Mouse (Mus musculus) regulatory T cell (primary cell): ENCODE results near the gene Prdm2.

Experiments
- in situ Hi-C: fragments of 300-600 bp; cut with MboI, MseI; formaldehyde crosslinking; loops from one replicate; pipeline ENCODE4 v1.15.1; 2025; ENCODE audit warnings: high pct_unique_total_duplicates

Prdm2 gene

DNA sequence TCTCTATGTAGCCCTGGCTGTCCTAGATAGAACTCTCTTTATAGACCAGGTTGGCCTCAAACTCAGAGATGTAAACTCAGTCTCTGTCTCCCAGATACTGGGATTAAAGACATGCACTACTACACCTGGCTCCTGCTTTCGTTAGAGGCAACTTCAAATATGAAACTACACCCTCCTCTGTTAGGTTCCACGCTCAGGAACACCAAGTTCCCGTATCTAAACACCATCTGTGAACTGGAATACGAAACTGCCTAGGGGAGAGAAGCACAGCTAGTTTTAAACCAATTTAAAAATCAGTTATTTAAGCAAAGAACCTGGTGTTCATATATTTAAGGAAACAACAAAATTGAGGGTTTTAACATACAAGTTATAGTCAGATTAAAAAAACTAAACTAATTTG is 56.9 kb downstream of the Prdm2 start:
- in situ Hi-C loops: loop anchor here (10.0 kb wide), 1 partner anchor 59 kb away; the partner anchor contains the start of gene Prdm2

DNA sequence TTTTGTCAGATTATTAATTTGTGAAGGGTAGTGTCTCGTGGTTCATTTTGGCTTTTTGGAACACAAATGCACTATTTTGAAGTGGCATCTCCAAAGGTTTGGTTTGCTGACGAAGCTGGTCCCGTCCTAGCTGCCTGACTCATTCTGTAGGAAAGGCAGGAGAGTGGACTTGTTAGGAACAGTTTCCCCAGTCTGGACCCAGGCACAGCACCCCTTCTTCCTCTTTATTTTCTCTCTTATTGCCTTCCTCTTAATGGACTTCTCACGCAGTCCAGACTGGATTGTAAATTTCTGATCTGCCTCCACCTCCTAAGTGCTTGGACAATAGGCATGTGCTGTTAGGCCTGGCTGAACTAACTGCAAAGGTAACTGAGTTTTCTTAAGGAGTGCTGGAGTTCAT is 57.8 kb downstream of the Prdm2 start:
- in situ Hi-C loops: loop anchor here (10.0 kb wide), 1 partner anchor 60 kb away; the partner anchor contains the start of gene Prdm2

DNA sequence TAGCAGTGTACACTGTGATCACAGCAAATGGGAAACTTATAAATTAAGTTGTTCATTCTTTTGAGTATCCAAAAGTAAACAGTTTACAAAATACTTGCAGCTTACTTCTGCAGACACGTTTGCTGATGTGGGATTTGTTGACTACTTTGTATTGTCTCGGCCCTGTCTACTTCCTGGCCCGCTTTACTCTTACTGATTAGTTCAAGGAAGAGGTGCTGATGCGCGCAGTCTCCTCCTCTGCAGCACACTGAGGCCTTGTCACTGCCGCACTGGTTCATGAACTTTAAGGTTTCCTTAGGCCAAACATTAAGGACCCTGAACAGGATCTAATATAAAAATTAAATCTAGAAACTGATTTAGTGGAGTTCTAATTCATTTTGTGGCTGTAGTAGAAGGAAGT is 58.2 kb downstream of the Prdm2 start:
- in situ Hi-C loops: loop anchor here (10.0 kb wide), 1 partner anchor 60 kb away; the partner anchor contains the start of gene Prdm2

DNA sequence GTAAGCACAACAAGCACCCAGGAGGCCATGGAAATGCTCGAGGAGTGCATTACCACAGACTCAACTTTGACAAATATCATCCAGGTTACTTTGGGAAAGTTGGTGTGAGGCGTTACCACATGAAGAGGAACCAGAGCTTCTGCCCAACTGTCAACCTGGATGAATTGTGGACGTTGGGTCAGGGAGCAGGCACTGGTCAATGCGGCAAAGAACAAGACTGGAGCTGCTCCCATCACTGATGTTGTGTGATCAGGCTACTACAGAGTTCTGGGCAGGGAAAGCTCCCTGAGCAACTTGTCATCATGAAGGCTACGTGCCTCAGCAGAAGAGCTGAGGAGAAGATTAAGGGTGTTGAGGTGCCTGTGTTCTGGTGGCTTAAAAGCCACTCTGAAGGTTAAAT is 60.2 kb downstream of the Prdm2 start:
- in situ Hi-C loops: loop anchor here (10.0 kb wide), 1 partner anchor 62 kb away; the partner anchor contains the start of gene Prdm2

DNA sequence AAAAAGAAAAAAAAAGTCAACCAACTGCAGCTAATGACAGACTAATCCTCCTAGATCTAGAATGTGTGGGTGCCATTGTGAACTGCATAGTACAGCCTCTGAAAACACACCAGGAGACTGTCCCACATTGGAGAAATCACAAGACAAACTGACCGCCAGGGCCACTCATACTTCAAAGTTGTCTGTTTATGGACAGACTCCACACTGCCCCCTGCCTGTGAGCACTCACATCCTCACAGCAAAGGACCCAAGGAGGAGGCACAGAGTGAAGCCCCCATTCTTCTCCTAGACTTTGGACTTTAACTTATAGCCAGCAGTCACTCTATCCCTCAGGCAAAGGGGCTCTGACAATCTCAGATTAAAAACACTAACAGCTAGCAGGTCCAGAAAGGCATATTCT is 61.5 kb downstream of the Prdm2 start:
- in situ Hi-C loops: loop anchor here (10.0 kb wide), 1 partner anchor 64 kb away; the partner anchor contains the start of gene Prdm2

DNA sequence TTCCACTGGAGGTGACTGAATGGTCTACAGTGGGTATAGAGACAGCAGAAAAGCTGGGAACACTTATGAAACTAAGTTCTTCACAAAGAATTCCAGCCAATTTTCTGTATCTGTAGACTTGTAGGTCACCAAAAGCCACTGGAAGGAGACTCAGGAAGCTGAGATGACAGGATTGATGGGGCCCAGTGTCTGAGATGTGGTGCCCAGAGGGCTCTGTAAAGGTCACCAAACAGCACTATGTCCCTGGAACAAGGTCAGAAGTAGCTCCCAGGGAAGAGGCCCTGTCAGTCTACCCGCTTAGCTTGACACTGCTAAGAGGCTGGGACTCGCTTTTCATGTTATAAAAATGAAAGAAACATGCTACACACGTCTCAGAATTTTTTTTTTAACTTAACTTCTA is 65.1 kb downstream of the Prdm2 start:
- in situ Hi-C loops: no loop called here

DNA sequence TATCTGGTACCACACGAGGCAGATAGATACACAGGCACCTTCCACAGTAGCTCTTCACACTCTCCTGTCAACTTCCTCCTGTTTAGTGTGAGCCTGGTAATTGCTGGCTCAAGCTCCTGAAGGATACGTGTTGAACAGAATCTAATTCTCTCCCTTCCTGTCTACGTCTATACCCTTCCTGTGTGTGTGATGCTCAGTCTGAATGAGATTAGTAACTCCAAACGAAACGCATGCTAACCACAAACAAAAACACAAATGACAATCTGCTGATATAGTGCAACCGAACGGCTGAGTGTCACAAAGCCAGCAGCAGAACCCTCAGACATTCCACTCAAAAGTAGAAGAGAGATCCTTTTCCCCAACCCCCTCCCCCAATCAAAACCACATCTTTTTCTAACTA is 69.2 kb downstream of the Prdm2 start:
- in situ Hi-C loops: no loop called here

DNA sequence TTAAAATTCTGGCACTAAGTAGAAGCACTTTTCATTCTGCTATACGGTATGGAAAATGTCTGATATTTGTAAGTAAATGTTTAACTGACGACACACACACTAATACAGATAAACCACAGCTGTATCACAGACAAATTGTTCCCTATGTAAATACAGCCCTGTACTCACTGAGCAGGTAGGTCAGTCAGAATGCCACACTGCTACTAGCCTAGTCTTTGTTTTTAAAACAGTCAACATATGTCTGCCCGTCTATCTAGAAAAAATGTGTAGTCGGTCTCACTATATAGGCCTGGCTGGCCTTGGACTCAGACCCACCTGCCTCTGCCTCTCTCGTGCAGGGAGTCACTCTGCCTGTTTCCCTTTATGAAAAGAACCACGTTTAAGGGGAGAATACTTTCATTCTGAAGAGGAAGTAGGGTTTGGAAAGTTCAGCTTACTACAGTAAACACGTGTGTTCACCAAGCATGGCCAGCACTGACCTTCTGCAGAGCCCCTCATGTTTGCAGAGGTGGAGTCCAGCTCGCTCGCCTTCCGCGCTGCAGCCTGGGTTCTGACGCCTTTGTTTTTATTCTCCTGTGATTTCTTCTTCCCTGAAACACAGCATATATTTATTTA is 71.0 kb downstream of the Prdm2 start:
- in situ Hi-C loops: no loop called here

DNA sequence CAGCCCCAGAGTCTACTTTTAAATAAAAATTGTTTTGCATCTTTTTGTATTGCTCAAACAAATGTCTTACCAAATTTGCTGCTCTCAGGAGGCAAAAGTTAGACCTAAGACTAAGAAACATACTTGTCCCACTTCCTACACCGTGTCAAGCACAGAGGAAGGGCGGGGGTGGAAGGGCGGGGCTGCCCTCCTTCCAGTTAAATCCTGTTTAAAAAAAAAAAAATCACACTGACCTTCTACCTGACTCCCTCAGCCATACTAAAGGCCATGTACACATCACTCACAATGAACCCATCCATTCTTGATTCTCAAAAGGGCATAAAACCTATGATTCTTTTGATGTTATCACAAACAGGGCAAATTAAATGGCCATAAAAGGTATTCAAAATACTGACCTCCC is 71.9 kb downstream of the Prdm2 start:
- in situ Hi-C loops: no loop called here

DNA sequence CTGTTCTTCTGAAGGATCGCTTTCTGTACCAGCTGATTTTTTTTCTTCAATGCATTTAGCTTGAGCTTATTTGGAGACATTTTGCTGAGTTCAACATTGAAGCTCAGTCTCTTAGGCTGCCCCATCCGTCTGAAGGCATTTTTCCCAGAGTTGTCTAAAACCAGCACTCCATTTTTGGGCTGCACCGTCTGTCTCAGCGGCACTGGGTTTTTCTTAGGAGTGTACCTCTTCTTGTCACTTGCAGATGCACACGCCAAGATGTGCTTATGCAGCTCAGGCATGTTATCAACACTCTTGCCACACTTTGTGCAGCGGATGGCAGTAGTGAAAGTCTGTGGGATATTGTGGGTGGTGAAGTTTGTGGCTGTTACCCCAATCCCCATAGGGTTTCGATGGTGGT is 80.4 kb downstream of the Prdm2 start:
- in situ Hi-C loops: loop anchor here (5.0 kb wide), 1 partner anchor 70 kb away; no protein-coding TSS in a partner anchor

DNA sequence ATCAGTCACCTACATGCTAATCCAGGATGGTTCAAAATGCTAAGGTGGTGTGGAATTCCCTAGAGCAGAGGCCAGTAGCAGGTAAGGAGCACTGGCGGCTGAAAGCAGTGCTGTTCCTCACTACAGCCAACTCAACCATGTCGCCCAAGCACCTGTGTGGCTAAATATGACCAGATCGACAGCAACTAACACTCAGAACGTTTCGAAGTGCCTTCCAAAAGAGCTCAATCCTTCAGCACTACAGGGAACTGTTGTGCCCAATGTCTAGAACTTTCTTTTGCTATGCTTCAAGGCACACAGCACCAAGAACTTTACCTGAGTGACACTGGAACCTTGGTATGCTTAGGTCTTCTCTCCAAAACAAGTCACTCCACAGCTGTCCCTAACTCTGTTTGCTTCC is 82.4 kb downstream of the Prdm2 start:
- in situ Hi-C loops: loop anchor here (5.0 kb wide), 1 partner anchor 72 kb away; no protein-coding TSS in a partner anchor

DNA sequence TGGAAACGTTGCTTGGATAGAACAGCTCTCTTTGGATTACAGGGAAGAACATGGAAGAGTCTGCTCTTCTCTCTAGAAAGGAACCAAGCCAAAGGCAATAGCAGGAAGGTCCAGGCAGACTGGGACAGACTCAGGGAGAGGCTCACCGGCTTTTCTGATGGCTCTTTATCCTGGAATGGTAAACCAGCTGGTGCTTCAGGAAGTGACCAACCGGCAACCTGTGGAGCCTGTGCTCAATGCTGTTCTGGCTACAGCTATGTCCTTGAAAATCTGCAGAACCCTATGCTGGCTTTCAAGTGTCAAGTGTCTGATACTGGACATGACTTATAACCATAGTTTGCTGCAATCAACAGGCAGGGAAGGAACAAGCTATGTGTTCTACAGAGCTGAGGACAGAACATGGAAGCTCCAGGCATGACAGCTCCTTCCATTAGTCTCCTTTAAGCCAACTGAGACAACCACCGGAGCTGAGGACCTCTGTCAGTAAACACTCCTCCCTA is 83.5 kb downstream of the Prdm2 start:
- in situ Hi-C loops: no loop called here

DNA sequence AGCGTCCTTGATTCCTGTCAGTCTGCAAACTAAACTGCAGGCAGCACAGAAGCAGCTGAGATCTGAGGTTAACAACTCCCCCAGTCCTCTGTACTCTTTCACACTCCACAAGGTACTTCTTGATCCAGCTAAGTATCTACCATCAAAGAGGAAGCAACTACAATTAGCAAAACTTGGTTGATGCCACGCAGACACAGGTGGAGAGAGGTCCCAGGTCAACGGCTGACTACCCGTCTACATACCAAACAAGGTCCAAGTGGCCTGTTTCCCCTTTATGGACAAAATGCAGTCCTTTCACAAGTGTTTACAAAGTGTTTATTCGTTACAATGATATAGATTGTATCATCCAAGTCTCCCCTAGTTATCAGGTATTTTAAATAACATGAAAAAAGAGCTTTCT is 85.6 kb downstream of the Prdm2 start:
- in situ Hi-C loops: no loop called here

DNA sequence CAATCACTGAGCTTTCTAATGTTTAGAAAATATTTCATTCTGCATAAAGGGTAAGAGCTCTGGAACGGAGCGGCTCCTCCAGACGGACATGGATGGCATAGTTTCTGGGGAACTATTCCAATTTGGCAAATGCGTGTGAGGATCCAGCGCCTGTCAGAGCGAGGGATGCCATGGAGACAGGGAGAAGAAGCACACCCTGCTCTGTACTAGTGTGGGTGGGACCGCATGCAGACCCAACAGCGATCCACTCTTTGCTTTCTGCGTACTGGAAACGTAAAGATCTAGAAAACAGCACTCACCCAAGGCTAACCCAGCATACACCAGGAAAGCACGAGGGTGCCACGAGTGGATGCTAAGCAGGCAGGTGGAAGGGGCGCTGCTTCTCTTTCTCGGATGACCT is 86.3 kb downstream of the Prdm2 start:
- in situ Hi-C loops: no loop called here

DNA sequence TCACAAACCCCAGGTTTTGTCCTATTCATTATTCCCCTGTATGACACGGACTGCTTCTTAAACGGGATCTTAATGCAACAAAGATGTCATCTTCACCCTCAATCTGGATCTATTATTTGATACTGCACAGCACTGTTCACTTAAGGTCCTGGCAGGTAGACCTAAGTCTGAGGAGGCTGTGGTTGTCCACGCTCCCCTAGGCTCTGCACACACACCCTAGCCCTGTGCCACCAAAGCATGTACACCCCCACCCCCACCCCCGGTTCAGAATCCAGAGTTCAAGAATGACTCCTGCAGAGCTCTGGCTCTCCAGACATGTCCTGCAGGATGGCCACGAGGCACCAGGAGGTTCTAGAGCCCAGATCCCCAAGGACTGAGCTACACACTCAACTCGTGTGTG is 87.5 kb downstream of the Prdm2 start:
- in situ Hi-C loops: no loop called here

DNA sequence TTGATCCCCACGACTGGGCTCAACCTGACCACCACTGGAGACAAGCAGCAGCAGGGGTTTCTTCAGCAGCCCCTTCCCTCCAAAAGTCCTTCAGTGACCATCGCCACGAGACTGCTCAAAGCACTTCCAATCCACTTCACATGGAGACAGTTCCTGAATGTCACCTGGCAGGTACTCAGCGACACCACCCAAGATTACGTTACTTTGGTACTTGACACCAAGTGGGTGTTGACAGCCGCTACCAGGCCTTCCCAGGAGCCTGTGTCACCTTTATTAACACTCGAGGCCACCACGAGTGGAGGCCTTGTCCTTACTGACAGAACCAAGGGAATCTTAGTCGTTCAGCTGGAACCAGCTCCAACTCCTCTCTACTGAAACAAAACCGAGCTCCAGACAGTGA is 89.8 kb downstream of the Prdm2 start:
- in situ Hi-C loops: no loop called here

DNA sequence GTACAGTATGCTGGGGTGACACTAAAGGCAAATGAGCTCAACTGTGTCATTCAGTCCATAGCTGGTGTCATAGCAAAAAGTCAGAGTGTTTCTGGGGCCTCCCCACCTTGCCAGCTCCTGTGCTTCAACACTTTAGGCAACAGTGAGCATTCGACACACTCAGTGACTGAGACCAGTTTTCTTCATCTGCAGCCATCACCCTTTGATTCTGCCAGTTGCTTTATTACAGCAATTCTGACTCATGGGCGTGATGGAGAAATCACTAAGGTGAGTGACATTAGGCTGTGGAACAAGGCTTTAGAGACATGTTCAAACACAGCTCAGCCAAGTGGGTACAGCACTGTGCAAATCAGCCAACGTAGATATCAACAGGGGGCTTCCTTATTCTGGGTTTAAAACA is 91.6 kb downstream of the Prdm2 start:
- in situ Hi-C loops: no loop called here

DNA sequence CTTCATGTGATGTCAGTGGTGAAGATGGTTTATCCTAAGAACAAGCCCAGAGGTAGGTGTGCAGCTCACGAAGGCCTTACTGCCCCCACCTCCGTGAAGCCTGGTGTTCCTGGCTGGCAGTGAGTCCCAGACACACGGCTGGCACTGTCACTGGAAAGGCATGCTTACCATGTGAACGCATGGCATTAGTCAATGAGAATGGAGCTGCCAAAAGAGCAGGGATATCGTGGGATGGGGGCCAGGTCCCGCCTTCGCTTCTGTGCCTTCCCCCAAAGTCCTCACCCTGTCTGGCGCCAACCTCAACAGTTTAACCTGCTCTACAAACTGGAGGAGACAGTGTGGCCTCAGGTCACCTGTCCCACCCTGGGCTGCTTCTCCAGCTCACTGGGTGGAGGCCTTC is 92.8 kb downstream of the Prdm2 start:
- in situ Hi-C loops: no loop called here

DNA sequence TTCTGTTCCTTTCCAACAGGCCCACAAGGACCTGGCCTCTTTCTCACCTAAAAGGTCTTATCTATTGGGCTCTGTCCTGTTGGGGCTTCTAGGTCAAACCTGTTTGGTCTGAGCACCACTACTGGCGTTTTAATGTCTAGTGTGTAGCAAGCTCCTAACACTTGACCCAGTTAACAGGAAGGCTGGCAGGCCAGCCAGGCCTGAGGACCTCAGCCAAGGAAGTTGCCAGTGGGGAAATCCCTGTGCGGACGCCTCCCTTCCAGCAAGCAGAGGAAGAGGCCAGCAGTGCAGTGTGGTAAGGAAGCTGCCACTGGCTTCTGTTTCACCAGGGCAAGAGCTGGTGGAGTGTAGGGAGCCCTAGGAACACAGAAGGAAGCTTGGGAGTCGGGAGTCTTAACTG is 94.0 kb downstream of the Prdm2 start:
- in situ Hi-C loops: no loop called here

DNA sequence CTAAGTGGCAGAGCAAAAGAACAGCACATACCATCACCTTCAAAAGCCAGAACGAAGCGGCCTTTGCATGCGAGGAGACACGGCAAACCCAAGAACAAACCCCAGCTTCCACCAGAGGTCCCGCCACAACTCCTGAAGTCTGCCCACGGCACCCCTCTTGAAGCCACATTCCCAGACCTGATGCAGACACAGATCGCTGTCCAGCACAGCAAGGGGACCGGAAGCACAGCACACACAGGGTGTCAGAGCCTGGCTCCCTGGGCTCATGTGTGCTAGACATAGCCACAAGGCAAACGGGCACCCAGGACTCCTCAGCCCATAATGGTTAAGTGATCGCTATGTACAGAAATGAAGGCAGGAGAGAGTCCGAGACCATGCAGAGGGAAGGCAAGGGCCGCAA is 96.9 kb downstream of the Prdm2 start:
- in situ Hi-C loops: no loop called here

DNA sequence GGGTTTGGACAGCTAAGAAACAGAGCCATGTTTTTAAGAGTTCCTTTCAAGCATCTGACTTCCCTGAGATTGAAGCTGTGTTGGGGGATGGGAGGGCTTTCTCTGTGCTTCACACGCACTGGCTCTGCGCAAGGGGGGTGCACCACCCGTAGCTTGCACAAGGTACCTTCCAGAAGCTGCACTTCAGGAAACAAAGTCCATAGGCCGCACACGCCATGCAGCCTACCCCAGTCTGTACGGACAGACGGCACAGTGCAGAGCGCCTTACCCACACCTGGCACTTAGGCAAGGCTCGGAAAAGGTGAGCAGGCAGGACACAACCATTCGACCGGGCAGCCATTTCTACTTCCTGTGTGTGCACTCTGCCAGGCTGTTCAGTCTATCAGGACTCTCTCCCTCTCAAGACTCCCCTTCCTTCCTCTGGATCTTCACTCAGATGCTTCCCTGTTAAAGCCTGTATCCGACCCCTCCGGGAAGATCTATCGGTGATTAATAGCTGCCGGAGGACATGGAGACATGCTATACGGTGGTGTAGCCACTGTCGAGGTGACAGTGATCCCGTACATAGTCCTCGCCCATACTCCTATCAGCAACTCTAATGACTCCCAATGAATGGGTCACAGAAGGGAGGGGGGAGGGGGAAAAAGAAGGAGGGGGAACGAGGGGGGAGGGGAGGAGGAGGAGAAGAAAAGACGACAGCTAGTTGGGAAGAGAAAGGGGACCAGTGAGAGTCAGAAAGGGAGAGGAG is 98.4 kb downstream of the Prdm2 start:
- in situ Hi-C loops: no loop called here

DNA sequence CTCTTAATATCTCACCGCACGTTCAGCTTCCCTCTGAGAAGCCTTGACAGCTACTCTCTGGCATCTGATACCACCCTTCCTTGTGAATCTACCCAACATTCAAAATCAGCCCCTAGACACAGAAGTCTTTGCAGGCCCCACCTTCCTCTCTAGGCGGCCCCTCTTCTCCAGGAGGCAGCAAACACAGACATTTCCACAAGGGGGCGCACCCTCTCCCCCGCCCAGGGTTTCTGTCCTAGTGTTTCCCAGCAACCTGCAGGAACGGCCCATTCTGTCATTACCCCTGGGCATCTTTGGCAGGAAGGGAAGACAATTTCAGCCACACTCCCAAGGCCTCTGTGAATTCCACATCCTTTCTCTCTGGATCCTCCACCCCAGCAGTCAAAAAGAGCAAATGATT is 99.8 kb downstream of the Prdm2 start:
- in situ Hi-C loops: no loop called here

DNA sequence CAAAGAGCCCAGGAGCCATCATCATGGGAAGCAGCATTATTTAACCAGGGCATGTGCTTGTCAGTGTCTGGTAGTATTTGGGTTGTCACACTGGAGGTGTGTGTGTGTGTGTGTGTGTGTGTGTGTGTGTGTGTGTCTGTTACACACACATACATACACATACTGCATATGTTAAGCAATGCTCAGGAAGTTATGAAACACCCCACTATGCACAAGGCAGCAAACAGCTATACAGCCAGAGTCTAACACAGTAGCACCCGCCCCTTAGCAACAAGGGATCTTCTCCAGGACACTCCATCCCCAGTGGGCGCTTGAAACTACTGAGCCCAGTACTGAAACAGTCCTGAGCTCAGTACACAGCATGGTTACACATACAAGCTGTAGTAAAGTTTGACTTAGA is 100.4 kb downstream of the Prdm2 start:
- in situ Hi-C loops: no loop called here
